Mouse (Mus musculus) cerebellum, adult 9-10 months (tissue): Measurements from ENCODE around the gene Pou5f1.
A peak's percentile ranks its signal among the peaks of the same experiment; 100 is the strongest.
"Not testable (repeated sequence)": the region's sequence is repeated elsewhere in the genome, so short reads cannot be mapped to it uniquely, and the experiment has no call there.

ENCODE experiments used
- DNase-seq: peaks from one replicate; pipeline ENCODE4 v3.0.0; 2022

Pou5f1 gene

DNA sequence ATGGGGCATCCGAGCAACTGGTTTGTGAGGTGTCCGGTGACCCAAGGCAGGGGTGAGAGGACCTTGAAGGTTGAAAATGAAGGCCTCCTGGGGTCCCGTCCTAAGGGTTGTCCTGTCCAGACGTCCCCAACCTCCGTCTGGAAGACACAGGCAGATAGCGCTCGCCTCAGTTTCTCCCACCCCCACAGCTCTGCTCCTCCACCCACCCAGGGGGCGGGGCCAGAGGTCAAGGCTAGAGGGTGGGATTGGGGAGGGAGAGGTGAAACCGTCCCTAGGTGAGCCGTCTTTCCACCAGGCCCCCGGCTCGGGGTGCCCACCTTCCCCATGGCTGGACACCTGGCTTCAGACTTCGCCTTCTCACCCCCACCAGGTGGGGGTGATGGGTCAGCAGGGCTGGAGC lies at the start of gene Pou5f1:
Gene Pou5f1, plus strand, starts transcription at position 243 of the 400 bp plus-strand sequence.
- no peak for DNase-seq

DNA sequence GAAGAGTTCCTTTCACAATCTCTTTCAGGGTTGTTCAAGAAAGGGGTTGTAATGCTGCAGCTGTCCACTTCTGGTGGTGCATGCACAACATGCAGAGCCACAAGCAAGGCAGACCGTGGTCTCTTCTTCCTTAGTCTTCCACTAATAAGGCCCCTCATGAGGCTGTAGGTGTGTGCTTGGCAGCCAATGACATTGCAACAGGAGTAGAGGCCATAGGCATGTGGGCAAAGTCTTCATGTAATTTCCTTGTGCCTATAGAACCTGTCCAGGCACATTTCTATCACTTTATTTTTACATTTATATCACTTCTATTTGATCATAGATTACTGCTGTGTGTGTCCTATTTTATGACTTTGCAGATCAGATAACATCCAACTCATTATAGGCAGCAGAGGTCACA lies 47.6 kb upstream of the Pou5f1 start:
- DNase-seq: not testable (repeated sequence)

DNA sequence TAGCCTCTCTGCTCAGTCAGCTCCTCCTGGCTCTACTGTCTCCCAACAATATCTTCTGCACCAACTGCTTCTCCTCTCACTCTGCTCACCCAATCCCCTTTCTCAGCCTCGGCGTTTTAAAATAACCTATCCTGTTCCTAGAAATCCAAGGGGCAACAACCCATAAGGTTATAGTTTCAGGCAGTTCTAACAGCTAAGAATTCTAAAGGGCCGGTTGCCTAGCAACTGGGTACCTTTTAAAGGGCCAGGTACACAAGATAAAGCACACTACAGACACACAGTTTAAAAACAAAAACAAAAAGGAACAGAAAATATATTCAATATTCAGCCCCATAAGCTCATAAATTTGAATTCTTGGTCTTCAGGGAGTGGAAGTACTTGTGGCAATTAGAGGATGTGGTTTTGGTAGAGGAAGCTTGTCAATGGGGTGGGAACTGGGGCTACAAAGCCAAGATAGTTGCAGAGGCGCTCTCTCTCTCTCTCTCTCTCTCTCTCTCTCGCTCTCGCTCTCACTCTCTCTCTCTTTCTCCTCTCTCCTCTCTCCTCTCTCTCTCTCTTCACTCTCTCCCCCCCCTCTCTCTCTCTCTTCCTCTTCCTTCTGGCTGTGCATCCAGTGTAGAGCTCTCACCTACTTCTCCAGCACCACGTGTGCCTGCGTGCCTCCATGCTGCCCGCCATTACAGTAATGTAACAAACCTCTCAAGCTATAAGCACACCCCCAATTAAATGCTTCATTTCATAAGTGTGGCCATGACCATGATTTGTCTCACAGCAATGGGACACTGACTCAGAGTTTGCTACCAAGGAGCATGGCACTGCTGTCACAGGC lies 45.1 kb upstream of the Pou5f1 start:
- not testable (repeated sequence) for DNase-seq

DNA sequence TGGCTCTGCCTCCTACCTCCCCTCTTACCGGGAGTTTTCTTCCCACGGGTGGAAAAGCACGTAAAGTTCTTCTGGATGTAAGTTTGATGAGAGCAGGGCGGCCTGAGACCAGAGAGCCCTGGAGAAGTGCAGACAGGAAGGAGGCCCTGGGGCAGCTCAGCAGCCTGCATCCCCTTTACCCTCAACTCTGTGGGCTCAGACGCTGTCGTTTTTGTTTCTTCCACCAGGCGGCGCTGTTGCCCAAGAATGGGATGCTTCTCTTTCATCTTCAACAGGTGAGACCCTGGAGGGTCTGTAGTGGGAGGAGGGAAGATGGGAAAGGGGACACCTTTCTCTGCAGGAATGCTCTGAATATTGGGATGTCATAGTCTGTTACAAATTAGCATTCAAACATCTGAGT lies 40.2 kb upstream of the Pou5f1 start:
- DNase-seq: not testable (repeated sequence)

DNA sequence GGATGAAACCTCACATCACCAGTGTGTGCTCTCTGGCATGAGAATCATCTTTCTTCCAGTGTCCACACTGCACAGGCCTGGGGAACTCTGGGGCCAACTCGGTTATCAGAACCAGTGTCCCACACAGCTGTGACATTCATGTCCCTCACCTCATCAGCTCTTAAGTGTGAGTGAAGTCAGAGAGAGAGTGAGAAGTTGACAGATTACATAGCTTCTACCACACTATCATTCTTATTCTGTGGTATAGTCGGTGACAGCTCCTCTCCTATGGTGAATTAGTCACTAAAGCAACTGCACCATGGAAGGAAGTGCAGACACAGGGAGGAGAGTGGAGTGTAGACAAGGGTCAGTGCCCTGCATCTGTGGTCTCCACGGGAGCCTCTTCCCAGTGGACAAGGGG lies 36.9 kb upstream of the Pou5f1 start:
- not testable (repeated sequence) for DNase-seq

DNA sequence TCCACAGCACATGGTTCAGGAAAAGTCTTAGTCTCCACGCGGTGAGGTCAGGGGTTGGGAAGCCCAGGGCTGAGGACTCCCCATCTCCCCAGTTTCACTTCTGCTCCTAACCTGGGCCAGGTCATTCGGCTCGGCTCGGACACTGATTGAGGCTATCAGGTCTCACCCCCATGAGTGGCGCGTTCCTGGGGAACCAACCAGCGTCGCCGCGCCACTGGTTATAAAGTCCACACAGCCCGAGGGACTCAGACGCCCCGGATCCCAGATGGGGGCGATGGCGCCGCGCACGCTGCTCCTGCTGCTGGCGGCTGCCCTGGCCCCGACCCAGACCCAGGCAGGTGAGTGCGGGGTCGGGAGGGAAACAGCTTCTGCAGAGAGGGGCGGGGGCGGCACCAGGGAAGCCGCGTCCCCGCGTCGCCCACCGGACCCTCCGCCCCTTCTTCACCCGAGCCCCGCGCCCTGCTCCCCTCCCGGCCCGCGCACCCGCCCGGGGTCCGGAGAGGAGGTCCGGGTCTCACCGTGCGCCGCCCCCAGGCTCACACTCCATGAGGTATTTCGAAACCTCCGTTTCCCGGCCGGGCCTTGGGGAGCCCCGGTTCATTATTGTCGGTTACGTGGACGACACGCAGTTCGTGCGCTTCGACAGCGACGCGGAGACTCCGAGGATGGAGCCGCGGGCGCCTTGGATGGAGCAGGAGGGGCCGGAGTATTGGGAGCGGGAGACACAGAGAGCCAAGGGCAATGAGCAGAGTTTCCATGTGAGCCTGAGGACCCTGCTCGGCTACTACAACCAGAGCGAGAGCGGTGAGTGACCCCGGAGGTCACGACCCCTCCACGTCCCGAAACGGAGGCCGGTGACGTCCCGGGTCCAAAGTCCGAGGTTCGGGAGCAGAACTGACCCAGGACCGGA lies 35.7 kb upstream of the Pou5f1 start, which contains the start of gene H2-Q10:
Gene H2-Q10, plus strand, starts transcription at position 248 of the 910 bp plus-strand sequence.
- DNase-seq: no peak

DNA sequence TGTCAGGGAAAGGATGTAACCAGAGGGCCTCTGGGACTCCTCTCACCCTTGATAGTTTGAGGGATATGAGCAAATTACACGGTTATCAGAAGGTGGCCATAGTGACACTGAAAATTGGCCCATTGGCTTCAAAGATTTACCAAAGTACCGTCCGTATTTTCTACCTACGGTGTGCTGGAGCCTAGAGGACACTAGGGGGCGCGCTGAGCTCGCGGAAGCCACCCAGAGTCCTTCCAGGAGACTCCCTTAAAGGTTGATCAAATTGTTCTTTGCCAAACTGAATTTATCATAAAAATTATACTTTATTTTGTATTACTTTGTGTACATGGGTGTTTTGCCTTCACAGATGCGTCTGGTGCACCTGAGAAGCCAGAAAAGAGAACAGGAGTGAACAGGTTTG lies 21.8 kb upstream of the Pou5f1 start:
- peak; percentile 34 for DNase-seq

DNA sequence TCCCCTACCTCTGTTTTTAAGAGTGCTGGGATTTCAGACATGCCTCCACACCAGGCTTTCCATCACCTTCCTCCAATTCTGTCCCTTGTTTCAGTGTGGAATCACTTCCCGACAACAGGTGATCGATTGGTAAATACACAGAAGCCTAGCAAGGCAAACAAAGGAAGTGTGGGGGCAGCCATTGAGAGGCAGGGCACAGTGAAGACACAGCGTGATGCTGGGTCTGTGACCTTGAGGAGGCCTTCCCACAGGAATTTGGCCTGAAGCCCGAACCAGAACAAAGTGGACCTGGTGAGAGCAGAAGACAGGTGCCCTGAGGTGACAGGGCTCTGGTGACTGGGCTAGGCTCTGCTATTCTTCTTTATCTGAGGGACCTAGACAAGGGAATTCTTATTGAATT lies 20.1 kb upstream of the Pou5f1 start:
- no peak for DNase-seq

DNA sequence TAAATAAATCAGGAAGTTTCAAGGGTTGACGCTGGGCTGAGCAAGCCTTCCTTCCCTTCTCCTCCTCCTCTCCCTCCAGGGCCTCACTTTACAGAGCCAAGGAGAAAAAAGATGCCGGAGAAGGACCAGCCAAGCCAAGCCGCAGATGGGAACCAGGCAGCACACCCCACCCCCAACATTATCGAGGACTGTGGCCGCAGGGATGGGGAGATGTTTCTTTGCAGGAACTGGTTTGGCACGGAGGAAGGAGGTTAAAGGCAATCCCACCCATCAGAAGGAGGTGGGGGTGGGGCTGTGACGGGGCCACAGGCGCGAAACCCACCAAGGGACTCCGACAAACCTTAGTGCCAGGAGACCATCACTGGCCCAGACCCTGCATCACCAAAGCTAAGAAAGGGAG lies 19.1 kb upstream of the Pou5f1 start:
- DNase-seq: no peak

DNA sequence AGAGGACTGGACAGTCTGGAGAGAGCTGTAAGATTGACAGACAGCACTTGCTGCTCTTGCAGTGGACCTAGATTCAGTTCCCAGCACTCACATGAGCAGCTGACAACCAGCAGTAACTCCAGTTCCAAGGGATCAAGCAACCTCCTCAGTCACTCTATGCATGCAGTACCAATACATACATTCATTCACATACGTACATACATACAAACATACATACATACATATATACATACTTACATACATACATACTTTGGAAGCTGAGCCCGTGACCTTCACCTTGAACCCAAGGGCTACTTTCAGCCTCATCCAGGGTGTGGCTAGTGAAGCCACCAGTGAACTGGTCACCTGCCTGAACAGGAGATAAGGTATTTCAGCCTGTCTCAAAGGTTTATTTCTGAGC lies 17.8 kb upstream of the Pou5f1 start:
- DNase-seq: no peak

DNA sequence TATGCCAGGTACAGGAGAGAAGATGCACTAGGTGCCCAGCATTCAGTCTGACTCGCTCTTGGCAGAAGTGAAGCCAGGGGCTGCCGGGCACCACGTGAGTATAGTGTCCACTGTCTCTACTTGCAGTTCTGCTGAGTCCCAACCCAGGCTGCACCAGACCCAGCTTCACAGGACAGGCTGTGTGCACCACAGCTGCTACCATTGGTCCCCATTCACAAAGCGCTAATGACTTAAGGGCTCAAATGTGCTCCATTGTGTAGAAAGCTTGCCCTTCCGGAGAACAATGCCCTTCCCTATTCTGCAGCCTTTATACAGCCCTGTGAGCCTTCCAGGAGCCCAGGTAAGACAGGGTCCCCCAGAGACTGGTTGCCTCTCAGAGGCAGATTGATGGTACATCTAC lies 15.5 kb upstream of the Pou5f1 start:
- no peak for DNase-seq

DNA sequence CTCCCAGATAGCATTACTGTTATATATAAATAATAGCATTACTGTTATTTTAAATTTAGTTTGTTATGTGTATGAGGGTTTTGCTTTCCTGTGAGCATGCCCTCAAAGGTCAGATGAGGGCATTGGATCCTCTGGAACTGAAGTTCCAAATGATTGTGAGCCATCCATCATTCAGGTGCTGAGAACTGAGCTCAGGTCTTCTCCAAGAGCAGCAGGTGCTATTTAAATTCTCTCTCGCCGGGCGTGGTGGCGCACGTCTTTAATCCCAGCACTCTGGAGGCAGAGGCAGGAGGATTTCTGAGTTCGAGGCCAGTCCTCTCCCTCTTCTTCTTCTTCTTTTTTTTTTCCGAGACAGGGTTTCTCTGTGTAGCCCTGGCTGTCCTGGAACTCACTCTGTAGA lies 8.7 kb upstream of the Pou5f1 start:
- DNase-seq: no peak

DNA sequence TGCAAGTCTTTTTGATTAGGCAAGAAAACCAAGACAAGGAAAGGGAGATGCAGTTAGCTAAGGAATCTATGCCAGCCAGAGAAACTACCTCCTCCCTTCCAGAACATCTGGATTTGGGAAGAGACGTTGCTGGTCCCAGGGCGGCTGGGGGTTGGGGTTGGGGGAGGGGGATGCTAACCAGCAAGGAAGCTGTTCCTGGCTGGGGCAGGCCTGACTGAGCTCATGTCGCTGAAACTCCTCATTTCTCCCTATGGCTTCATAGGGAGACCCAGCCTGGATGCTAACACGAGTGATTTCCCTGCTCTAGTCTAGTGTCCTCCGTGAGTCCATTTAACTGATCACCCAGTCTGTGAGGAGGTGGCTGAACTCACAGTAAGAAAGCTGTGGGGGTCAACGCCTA lies 3.6 kb upstream of the Pou5f1 start:
- DNase-seq: no peak

DNA sequence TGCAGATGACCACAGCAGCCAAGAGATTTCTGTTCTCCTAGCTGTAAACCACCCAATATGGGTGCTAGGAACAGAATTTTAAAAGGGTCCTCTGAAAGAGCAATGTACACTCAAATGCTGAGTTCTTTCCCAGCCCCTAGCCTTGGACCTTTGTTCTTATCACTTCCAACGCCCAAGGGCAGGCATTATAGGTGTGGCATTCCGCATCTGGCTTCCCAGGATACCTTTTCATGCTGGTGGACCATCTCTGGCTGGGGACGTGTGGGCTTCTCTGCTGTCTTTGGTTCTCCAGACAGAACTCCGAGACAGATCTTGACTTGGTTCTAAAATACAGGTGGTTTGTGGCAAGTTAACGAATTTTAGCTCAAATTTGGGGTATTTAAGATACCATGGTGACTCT lies 3.1 kb upstream of the Pou5f1 start:
- no peak for DNase-seq

DNA sequence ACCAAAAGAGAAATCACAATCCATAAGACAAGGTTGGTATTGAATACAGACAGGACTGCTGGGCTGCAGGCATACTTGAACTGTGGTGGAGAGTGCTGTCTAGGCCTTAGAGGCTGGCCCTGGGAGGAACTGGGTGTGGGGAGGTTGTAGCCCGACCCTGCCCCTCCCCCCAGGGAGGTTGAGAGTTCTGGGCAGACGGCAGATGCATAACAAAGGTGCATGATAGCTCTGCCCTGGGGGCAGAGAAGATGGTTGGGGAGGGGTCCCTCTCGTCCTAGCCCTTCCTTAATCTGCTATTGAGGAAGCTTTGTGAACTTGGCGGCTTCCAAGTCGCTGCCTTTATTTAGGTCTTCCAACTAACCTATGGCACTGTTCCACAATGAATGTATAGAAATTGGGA lies 2.0 kb upstream of the Pou5f1 start:
- no peak for DNase-seq

DNA sequence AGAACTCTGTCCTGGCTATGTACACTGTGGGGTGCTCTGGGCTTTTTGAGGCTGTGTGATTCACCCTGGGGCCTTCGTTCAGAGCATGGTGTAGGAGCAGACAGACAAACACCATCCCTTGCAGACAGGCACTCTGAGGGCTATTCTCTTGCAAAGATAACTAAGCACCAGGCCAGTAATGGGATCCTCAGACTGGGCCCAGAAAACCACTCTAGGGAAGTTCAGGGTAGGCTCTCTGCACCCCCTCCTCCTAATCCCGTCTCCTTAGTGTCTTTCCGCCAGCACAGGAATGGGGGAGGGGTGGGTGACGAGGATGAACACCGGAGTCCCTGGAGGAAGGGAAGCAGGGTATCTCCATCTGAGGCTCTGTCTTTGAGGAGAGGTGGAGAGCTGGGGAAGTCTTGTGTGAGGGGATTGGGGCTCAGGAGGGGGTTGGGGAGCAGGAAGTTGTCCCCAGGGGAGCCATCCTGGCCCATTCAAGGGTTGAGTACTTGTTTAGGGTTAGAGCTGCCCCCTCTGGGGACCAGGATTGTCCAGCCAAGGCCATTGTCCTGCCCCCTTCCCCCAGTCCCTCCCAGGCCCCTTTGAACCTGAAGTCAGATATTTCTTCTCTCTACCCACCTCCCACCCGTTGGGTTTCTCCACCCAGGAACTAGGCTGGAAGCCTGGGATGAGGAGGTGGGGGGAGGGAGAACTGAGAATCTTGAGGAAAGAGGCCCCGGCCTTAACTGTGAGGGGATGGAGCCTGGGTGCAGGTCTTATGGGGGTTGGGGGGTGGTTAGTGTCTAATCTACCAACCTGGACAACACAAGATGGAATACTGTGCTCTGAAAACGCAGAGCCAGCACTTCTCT lies 963 bp upstream of the Pou5f1 start:
- DNase-seq: no peak

DNA sequence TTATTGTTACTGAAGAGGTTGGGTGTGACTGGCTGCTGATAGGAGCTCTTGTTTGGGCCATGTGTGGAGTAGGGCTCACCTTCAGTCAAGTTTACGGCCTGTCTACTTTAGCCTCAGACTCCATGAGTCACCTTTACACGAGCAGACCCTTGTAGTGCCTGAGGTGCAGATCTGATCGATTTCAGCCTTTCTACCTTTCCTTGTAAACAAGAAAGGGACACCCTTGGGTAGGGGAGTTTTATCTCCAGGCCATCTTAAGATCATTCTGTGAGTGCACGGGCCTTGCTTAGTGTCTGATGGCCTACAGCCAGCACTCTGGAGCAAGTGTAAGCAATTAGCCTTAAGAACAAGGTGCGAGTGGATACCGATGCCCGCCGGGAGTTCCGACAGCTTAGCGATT lies 1.1 kb downstream of the Pou5f1 start:
- DNase-seq: no peak

DNA sequence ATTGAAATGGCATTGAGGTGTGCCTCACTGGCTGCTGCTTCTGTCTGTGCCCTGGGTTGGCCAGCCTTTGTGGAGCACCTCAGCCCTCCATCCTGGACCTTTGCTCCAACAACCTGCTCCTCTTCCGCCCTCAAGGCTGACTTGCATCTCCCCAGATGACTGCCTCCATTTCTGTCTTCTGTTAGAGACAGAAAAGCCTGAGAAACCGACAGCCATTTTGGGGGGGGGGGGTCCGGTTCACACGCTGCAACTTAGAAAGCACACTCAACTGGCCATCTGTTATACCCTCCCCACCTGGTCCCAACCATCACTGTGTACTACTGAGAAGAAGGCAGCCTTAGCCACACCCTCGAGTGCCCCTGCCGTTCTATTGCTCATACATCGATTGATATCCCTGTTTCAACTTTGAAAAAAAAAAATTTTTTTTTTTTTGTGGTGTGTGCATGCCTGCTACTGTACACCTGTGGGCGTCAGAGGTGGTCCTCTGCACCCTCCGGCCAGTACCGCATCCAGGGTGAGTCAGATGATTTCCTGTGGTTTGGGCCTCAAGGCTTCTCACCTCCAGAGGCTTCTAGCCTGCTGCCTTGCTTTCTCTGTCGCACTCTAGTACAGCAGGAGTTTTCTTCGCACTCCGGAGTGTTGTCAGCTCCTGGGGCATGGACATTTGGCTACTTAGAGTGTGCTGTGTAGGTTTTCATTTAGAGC lies 1.9 kb downstream of the Pou5f1 start:
- DNase-seq: no peak

DNA sequence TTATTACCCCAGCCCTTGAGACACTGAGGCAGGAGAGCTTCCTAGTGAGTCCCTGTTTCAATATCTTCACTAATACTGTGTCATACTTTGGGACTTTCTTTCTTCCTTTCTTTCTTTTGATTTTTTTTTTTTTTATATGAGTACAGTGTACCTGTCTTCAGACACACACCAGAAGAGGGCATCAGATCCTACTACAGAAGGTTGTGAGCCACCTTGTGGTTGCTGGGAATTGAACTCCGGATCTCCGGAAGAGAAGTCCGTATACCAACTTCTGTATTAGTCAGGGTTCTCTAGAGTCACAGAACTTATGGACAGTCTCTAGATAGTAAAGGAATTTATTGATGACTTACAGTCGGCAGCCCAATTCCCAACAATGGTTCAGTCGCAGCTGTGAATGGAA lies 2.5 kb downstream of the Pou5f1 start:
- DNase-seq: not testable (repeated sequence)

DNA sequence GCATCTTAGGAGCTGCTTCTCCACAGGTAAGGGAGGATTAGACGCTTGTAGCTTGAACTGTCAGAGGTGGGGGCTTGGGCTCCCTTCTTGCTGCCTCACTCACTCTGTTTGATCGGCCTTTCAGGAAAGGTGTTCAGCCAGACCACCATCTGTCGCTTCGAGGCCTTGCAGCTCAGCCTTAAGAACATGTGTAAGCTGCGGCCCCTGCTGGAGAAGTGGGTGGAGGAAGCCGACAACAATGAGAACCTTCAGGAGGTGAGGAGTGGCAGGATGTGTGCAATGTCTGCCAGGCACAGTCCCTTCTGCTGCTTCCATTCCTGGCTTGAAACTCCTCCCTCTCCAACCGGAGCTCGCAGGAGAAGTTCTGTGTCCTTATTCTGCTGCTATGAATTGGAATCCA lies 3.5 kb downstream of the Pou5f1 start:
- DNase-seq: no peak

DNA sequence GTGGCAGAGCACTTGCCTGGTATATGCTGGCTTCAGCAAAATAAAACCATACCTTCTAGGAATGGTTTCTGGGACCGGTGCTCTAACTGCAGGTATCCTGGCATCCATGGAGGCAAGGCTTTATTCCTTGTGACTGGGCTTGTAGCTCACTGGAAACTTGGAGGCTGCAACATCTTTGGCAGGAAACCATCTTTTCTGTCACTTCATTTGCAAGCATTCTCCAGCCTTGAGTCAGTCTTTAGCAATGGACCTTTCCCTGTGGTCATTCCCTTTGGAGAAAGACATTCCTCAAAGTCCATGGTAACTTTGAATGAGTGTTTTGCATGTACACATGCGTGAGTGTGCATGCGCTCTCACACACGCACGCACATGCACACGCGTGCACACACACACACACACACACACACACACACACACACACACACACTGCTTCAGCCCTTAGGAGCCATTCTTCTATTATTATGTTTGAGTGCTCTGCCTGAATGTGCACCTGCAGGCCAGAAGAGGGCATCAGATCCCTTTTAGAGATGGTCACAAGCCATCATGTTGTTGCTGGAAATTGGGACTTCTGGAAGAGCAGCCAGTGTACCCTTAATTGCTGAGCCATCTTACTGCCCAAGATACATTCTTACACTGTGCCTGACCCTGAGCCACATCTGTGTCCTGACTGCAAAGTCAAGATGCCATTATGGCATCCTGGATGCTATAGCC lies 7.3 kb downstream of the Pou5f1 start:
- no peak for DNase-seq

DNA sequence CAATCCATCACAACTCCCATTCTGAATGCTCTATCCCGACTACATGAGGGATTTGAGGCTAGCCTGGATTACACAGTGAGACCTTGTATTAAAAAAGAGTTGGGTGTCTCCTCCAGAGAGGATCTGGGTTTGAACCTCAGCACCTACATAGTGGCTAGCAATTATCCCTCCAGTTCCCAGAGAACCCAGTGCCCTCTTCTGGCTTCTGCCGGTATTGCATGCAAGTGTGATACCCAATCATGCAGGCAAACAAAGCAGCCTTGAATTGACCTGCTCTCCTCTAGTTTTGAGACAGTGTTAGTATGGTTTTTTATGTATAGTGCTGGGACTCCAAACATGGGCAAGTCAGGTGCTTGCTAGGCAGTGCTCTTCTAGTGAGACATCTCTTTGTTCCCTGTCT lies 8.1 kb downstream of the Pou5f1 start:
- peak; percentile 62 for DNase-seq
